Mouse (Mus musculus) neural tube, embryonic 12.5 days (tissue): ENCODE measurements at regions not wholly inside any gene's neighbourhood (a gene's known extent, or its start where the extent isn't known, plus 50 kb on each side); places are given as distances from the start of the nearest gene placed in this dataset. TPM values are rescaled to one million over a fixed set of nuclear protein-coding genes. Genes with fewer than 3 reads are reported as not detected.

Experiments
- ATAC-seq: fragments of 200-750 bp; cut with Nextera tagmentation; 2 replicates; pipeline ENCODE4 v1.8.0; 2017; ENCODE audit warnings: low read depth, mild to moderate bottlenecking, moderate TSS enrichment, moderate library complexity; ENCODE audit not compliant: low FRiP score
- H3K27ac ChIP-seq: fragments of 300-500 bp; sonication (generic); 2 replicates; pipeline ENCODE4 v1.5.1; 2016
- H3K27me3 ChIP-seq: fragments of 300-500 bp; sonication (generic); replicated peaks from 2 replicates; pipeline ENCODE4 v1.6.1; 2016; ENCODE audit warnings: mild to moderate bottlenecking
- H3K36me3 ChIP-seq: fragments of 300-500 bp; sonication (generic); 2 replicates; pipeline ENCODE4 v1.6.1; 2016; ENCODE audit warnings: mild to moderate bottlenecking
- H3K4me1 ChIP-seq: fragments of 300-500 bp; sonication (generic); 2 replicates; pipeline ENCODE4 v1.6.1; 2016
- H3K4me2 ChIP-seq: fragments of 300-500 bp; sonication (generic); replicated peaks from 2 replicates; pipeline ENCODE4 v1.6.1; 2016; ENCODE audit warnings: mild to moderate bottlenecking
- H3K4me3 ChIP-seq: fragments of 300-500 bp; sonication (generic); 2 replicates; pipeline ENCODE4 v1.5.1; 2016
- H3K9ac ChIP-seq: fragments of 300-500 bp; sonication (generic); 2 replicates; pipeline ENCODE4 v1.6.1; 2016; ENCODE audit warnings: mild to moderate bottlenecking
- H3K9me3 ChIP-seq: fragments of 300-500 bp; sonication (generic); 2 replicates; pipeline ENCODE4 v1.6.1; 2016; ENCODE audit warnings: mild to moderate bottlenecking
- WGBS: fragments of 180-500 bp; shearing (Covaris S2); methylation state at CpG from one replicate; pipeline ENCODE4 v1.1.7; 2016; 5-methylcytosine and 5-hydroxymethylcytosine counted together
- microRNA-seq: library from miRNA; unstranded; fragments of <30 nt; microRNA quantifications from one replicate; pipeline ENCODE4, GENCODE M21; 2017

DNA sequence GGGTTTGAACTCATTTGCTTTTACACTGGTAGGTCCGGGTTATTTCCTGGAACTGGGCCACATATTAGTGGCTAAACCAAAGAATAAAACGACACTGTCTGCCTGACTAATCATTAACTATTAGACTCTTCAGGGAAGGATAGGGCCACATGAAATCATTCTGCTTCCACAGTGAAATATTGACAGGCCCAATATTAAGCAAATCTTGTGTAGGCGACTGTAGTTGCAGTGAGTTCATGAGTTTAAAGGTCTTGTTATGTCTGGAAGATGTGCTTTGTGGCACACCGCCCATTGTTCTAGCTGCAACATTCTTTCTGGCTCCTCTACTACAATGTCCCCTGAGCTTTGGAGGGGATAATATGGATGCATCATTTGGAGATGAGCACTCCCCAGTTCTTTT is 65.7 kb upstream of the Pbx1 start:
- no peaks in the 10 kb centered on the region for H3K27me3 ChIP-seq
- ATAC-seq, result no peak
- WGBS, result 85% methylated on average over 4 of the region's 4 CpGs
- no peaks in the 10 kb centered on the region for H3K9me3 ChIP-seq
- no peak overlapping the region for H3K27ac ChIP-seq
- H3K4me3 ChIP-seq, result no peak overlapping the region
- H3K9ac ChIP-seq, result no peak overlapping the region
- H3K4me2 ChIP-seq, result no peak overlapping the region
- no peaks in the 10 kb centered on the region for H3K36me3 ChIP-seq
- H3K4me1 ChIP-seq, result peaks cover 4% of the 10 kb centered on the region

DNA sequence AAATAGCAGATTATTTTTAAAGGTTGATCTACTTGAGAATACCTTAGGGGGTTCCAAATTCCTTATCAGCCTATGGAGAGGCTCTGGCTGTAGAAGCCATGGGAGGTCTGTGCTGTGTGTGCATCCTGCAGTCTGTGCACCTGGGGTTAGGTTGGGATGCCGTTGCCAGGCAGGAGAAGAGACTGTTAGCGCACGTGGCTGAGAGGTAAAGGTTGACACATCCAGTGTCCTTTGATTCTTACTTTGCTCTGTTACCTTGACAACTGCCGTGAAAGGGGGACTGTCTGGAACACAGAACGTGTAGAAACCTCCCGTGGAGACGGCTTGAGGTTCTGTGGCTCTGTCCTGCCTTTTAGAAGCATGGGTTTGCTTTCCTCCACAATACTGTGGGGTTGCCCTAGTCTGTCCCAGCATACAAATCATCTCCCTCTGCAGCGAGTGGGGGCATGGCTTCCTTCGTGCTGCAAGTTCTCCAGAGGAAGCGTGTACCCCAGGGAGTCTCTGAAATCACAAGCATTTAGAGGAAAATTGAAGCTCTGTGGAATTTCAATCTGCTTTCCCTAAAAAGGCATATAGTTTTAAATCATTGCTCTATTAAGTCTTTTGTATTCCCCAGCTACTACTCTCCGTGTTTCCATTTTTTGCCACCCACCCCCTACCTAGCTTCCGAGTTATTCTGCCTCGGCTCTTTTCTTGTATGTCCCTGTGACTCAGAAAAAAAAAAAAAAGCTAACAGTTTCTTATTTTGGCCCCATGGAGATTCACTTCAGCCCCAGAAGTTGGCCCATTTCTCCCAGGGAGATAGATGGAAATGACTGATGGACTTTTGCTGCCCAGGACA is 63.8 kb upstream of the Pbx1 start:
- ATAC-seq, result no peak
- no peak overlapping the region for H3K27ac ChIP-seq
- H3K9ac ChIP-seq, result no peak overlapping the region
- H3K4me2 ChIP-seq, result no peak overlapping the region
- no peak overlapping the region for H3K4me3 ChIP-seq
- no peaks in the 10 kb centered on the region for H3K36me3 ChIP-seq
- H3K4me1 ChIP-seq, result no peaks in the 10 kb centered on the region; the same call in 1 of the 2 replicates
- 42% methylated on average over 13 of the region's 13 CpGs for WGBS
- no peaks in the 10 kb centered on the region for H3K27me3 ChIP-seq
- no peaks in the 10 kb centered on the region for H3K9me3 ChIP-seq

DNA sequence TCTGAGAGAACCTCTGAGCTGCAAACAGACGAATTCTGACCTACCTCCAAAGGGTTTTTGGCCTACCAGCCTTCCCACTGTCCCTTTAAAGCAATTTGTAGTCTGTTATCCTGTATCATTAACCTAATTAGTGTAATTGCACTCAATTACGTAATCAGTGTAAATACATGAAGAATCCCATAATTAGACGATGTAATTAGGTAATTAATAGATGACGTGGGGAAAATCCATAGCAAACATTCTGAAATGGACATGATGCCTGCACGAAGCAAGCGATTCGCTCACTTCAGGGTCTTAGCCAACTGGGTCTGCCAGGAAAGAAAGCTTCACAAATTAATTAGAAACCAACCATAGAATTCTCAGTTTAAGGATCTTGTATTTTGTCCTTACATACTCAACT is 55.4 kb upstream of the Pbx1 start:
- Histone ChIP-seq H3K4me1 (no peaks in the 10 kb centered on the region), H3K4me3 (no peak overlapping the region), H3K36me3 (no peaks in the 10 kb centered on the region), H3K9me3 (no peaks in the 10 kb centered on the region), H3K4me2 (no peak overlapping the region), H3K27me3 (no peaks in the 10 kb centered on the region), H3K27ac (no peak overlapping the region), H3K9ac (no peak overlapping the region)
- ATAC-seq, result no peak
- WGBS, result 80% methylated on average over 7 of the region's 7 CpGs

DNA sequence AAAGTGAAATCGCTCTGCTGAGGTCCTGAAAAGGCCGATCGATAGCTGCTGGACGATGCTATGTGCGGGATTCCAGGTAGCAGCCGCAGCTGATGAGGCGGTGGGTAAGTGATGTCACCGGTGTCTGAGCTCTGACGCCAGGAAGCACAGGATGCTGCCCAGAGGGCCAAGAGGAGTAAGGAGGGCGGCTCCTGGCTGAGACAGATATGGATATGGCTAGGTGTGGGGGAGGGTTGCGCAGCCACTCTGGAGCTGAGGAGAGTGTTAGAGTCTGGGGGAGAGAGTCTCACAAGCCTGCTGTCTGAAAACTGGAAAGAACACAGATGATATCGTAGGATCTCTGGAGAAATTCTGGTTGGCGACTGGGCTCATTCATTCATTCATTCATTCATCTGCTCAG is 51.6 kb upstream of the Pbx1 start:
- no peak for ATAC-seq
- Histone ChIP-seq H3K4me2 (no peak overlapping the region), H3K27me3 (no peaks in the 10 kb centered on the region), H3K36me3 (no peaks in the 10 kb centered on the region), H3K4me1 (no peaks in the 10 kb centered on the region), H3K27ac (no peak overlapping the region), H3K4me3 (no peak overlapping the region), H3K9ac (no peak overlapping the region), H3K9me3 (no peaks in the 10 kb centered on the region)
- 84% methylated on average over 13 of the region's 13 CpGs for WGBS

Small RNA genes in the stretch of these regions (microRNA-seq; reads per million reads assigned to microRNA genes)
- gene Mir6348 (not detected), gene Mir6354 (not detected)
